Mouse (Mus musculus) fat pad, adult 2 months (tissue): ENCODE results near the gene D8Ertd738e.

Experiments used
- DNase-seq: peaks from one replicate; pipeline ENCODE4 v3.0.0-alpha.2; 2011; ENCODE audit warnings: low read depth, low spot score; ENCODE audit errors: extremely low read depth

Gene D8Ertd738e

DNA sequence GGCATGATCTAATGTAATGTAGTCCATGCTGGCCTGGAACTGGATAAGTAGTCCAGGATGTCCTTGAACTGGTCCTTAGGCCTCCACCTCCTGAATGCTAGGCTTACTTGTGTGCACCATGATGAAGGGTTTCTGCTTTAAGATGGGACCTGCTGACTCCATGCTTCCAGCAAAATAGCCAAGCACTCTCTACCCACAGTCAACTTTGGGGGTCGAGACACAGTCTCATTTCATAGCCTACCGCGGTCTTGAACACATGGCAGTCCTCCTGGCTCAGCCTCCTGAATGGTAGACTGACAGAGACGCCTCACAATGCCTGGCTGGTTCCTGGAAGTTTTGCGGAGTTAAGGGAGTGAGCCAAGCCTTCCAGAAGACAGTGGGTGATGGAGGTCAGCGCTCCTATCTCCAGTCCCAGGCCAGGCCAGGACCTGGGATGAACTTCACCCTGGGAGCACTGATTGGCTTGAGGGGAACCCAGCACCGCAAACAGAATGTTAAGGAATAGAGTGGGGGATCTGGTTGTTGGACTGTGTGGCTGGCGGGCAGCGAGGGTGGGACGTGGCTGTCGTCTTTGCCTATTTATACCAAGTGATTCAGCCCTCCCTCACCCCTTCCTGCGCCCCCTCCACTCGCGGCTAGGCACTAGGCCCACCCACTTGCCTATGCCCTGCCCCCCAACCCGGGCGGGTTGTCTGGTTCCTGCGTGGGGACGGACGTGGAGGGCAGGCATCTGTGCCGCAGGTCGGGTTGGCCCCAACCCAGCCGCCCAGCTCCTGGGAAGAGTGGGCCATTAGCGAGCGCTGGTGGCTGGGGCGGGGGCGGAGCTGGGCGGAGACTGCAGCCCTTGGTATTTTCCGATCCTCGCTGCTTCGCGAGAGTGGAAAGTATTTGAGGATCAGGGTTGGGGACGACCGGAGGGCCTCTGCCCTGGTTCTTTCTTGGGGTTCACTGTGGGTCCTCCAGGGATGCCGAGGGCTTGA is 46.3 kb downstream of the D8Ertd738e start:
- no peak for DNase-seq

DNA sequence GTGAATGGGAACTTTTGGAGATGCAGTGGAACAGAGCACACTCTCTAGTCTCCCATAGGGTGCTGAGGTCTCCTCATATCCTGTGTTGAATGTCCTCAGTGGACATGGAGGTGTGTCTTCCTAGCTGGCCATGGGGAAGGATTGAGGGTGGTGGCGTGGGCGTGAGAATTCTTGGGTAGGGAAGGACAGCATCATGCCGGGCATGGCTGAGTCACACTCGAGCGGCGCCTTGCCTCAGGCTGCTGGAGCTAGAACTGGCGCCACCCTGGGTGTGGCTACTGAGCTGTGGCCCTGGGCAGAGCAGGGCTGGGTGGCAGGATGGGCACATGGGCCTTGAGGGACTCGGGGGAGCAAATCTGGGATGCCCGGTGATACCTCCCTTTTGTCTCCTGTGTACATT is 47.1 kb downstream of the D8Ertd738e start:
- peak; percentile 52 for DNase-seq

DNA sequence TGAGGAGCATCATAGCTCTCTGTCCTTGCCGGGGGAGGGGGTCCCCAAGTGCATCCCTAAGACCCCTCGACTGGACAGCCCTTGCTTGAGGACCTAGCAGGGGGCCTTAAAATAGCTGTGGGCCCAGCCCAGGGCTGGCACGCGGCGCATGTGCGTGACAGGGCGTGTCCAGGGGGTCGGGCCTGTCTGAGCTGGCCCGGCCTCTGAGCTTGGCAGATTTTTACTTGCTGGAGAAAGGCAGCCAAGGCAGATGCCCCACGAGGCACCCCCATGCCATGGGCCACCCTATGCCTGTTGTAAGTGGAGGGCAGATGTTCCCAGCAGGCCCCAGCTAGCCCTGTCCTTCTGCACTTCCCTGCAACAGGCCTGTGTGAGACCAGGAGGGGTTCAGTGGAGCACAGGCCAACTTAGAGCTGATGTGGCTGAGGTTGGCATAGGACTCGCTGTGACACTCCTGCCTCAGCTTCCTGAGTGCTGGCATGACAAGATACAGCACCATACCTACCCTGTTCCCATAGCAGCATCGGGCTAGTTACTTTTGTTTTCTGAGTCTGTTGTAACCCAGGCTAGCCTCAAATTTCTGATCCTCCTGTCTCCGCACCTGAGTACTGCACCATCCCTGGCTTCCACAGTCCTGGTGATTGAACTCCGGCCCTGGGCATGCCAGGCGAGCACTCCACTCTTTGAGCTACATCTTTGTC is 47.8 kb downstream of the D8Ertd738e start:
- DNase-seq, result no peak

DNA sequence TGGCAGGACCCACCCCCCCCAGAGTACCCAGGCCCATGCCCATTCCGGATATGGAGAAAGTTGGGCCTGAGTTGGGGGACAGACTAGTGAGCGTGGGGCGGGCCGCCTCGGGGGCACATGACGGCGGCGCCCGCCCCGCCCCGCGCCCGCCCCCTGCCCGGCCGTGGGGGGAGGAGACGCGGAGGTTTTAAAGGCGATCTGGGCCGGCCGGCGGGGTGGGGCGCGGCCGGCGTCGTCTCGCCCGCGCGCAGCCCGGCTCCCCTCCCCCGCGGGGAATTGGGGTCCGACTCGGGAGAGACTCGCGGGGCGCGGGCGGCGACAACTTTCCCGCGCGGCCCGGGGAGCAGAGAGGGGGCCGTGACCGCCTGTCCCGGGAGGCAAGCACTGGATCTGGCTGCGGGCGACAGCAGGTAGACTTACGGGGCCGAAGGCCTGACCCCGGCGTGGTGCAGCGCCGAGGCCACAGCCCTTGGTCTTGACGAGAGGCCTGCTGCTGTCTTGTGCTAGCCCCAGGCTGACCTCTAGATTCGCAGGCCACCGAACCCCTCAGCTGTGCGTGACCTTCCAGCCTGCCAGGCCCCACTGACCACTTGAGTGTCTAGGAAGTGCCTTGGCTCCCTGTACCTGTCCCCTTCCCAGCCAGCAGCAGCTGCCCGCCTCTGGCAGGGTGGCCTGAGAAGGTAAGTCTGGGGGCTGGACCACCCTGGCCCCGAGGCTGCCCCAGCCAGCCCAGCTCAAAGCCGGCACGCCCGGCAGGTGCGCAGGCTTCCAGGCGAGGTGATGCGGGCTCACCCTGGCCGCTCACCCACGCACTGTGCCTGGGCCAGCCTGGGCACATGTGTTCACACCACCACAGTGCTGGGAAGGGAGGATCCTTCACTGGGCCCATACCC is 48.6 kb downstream of the D8Ertd738e start:
- no peak for DNase-seq

DNA sequence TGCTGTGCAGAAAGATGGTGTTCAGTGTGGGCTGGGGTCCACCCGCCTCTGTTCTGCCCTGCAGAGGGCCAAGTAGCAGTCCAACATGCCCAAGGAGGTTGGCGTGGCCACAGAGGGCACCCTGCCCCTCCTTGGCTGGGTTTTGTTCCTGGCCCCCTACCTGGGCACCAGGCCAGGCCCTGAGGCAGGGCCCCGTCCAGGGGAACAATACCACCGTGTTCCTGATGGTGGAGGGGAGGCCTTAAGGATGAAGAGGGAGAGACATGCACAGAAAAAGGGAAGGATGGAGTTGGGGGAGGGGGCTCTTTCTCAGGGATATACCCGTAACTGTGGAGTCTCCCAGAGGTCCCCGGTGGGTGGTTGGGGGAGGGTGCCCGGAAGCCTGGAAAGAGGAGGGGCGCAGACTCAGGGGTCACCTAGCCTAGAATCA is 49.4 kb downstream of the D8Ertd738e start:
- no peak for DNase-seq

DNA sequence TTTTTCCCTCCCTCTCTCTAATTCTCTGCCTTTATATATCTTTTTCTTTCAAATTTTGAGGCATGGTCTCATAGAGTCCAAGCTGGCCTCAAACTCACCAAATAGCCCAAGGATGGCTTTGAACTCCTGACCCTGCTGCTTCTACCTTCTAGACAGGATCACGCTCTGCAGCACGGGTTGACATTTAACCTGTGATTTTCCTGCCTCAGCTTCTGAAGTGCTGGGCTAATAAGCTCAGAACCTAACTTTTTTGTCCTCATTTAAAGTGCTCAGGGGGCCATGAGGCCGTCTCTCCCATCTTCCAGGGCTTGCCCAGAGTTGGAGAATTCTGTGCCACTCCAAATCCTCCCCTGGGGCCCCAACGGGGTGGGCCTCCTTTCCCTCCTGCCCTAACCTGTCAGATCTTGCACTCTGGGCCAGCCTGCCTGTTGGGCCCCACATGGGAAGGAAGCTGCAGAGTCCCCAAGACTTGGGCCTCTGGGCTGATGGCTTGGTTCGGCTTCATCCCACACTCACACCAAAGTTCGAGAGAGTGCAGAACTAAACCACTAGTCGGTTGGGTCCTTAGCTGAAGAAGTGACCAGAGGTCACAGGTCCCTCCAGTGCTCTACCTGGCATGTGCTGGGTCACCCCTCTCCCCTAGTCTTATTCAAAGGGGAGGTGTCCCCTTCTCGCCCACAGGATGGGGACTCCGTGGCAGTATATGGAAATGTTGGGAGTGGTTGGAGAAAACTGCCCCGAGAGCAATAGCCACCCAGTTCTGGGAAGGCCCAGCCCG is 50.0 kb downstream of the D8Ertd738e start:
- no peak for DNase-seq

DNA sequence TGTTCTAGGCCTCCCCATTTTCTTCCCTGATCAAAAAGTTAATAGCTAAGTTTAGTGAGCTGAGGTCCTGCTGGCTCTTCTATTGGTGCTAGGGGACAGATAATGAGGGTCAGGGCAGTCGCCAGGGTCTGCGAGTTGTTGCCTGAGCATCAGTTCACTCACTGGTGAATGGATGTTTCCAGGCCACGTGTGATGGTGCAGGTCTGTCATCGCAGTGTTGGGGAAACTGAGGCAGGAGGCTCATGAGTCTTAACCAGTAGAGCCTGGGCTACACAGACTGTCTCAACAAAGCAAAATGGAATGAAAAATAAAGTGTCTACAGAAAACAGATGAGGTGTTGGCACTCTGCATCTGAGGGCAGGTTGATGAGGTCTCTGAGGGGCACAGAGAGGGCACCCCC is 50.6 kb downstream of the D8Ertd738e start:
- DNase-seq, result no peak

DNA sequence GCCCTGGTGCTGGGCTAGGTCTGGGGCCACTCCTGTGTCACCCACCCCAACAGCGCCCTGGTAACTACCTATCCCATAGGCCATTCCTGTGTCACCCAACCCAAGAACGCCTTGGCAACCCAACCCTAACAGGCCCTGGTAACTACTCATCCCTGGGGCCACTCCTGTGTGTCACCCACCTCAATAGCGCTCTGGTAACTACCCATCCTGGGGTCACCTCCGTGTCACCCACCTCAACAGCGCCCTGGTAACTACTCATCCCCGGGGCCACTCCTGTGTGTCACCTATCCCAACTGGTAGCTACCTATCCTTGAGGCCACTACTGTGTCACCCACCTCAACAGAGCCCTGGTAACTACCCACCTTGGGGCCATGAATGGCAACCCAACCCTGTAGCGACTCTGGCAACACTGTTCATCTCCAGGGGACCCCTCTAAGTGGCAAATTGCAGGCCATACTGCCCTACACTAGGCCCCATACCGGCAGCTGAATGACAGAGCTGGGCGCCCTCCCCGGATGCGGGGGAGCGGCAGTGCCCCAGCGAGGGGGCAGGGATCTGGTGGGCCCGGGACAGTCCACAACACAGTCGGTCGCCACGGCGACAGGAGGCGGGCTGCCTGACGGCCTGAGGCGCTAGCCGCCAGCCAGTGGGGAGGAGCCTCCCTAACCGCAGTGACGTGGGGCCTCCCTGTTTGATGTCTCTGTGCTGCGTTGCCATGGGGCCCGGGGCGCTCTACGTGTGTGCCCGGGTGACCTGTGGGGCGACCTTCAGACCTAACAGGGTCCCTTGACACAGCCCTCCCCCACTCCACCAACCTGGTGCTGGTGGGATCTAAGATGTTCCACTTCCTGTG is 51.4 kb downstream of the D8Ertd738e start:
- DNase-seq, result no peak

DNA sequence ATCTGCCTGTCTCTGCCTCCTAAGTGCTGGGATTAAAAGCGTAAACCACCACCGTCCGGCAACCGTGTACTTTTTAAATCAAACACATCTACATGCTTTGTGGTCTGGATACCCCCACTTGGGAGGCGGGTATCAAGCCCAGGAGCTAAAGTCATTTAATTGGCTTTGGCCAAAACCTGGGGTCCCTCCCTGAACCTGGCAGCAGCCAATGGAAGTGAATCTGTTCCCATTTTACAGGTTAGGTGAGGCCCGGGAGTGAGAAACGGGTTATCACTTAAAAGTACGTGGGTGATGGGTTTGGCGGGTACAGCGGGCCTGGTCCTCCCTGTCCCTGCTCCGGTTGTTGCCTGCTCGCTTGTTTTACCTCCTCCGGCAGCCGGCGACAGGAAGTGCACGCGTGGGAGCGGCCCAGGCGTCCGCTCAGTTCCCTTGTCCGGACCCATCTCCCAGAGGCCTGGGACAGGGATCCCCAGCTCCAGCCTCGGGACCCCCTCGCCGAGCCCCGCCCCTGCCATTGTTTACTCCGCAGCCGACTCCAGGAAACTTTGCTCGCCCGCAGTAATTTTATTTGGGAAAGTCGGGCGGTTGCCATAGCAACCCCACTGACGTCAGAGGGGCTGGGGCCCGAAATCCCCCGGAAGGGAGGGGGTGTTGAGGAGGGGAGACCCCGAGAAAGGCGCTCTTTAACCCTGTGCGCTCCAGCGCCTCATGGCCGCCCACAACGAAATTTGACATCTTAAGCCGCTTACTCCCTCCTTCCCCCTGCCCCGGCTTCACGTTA is 52.2 kb downstream of the D8Ertd738e start:
- no peak for DNase-seq
